Mouse (Mus musculus) bone marrow, adult 2 months (tissue): Measurements from ENCODE around the gene Pkd1. TPM values are rescaled to one million over a fixed set of nuclear protein-coding genes. Genes with fewer than 3 reads are reported as not detected.

Experiments used
- H3K27ac ChIP-seq: fragments of 200-500 bp; 2 replicates; pipeline ENCODE4 v1.5.1; 2012; ENCODE audit warnings: low read depth, mild to moderate bottlenecking, control low read depth, inconsistent platforms, low read length; ENCODE audit not compliant: control insufficient read depth, poor library complexity, insufficient read depth
- H3K4me1 ChIP-seq: fragments of 200-500 bp; 2 replicates; pipeline ENCODE4 v1.6.1; 2011; ENCODE audit warnings: low read length; ENCODE audit not compliant: control insufficient read depth, insufficient read depth
- H3K4me3 ChIP-seq: fragments of 200-500 bp; replicated peaks from 2 replicates; pipeline ENCODE3; 2011; ENCODE audit warnings: mild to moderate bottlenecking, low read depth, low read length, control low read depth; ENCODE audit not compliant: control insufficient read depth
- CTCF ChIP-seq: fragments of 200-500 bp; IDR thresholded peaks from 2 replicates; pipeline ENCODE4 v1.5.1; 2011; ENCODE audit warnings: low read length, control low read depth; ENCODE audit not compliant: control insufficient read depth, insufficient read depth
- POLR2A ChIP-seq: fragments of 200-500 bp; IDR thresholded peaks from 2 replicates; pipeline ENCODE4 v1.6.1; 2011; ENCODE audit warnings: low read depth, mild to moderate bottlenecking, control low read depth, low read length, borderline replicate concordance; ENCODE audit not compliant: control insufficient read depth
- WGBS: fragments of 180-500 bp; shearing (Covaris S2); methylation state at CpG from one replicate; pipeline ENCODE4 v1.1.7; 2018; 5-methylcytosine and 5-hydroxymethylcytosine counted together
- polyA plus RNA-seq: library from polyadenylated mRNA; stranded (reverse); fragments of >200 nt; gene quantifications from 2 replicates; pipeline ENCODE4 v1.2.4, GENCODE M21; 2011; ENCODE audit warnings: low replicate concordance; ENCODE audit not compliant: missing spikeins, insufficient read depth, insufficient read length

The Pkd1 gene
- polyA plus RNA-seq, 1 experiment: 17.9 TPM

DNA sequence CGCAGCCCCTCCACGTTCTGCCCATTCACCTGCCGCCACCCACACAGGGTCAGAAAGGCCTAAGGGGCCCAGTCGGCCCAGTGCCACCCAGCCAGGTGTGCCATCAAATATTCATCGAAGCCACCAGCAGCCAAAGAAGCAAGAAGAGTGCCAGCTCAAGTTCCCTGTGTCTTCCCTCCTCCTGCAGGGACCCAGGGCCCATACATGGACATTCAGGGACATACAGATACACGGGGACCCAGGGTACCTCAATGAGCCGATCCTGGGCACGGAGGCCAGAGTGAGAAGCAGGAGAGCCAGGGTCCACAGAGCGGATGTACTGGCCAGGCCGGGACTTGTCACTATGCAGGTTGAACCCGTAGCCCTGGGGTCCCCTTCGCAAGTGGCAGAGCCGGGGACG lies 92.3 kb downstream of the Pkd1 start:
- Histone ChIP-seq H3K4me1 (no peaks in the 10 kb centered on the region), H3K27ac (no peak overlapping the region), H3K4me3 (no peak overlapping the region)
- WGBS: 90% methylated on average over 14 of the region's 14 CpGs
- no peak for TF ChIP-seq CTCF
- no peak for TF ChIP-seq POLR2A

DNA sequence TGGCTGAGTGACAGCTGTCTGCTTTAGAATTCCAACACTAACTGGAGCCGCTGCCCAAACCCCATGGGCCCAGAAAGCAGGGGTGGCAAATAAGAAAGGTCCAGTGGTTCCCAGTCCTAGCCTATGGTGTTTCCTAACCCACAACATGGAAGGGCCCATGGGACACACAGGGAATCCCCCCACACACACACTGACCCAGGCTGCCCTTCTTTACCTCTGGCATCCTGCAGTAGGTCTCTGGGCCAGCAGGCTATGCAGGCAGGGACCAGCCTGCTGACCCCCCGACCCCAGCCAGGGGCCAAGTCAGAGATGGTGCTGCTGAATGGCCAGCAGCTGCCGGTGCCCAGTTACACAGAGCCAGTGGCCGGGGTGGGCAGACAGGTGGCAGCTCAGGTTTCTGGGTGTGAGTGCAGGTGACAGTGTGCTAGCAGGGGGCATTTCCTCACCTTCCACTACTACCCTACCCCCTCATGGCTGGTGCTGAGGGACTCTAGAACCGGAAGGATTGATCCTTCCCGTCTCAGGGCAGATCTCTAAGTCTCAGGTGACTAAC lies 93.2 kb downstream of the Pkd1 start:
- Histone ChIP-seq H3K4me1 (no peaks in the 10 kb centered on the region), H3K27ac (no peak overlapping the region), H3K4me3 (no peak overlapping the region)
- WGBS: 88% methylated on average over 6 of the region's 6 CpGs
- no peak for TF ChIP-seq CTCF
- TF ChIP-seq POLR2A: no peak

DNA sequence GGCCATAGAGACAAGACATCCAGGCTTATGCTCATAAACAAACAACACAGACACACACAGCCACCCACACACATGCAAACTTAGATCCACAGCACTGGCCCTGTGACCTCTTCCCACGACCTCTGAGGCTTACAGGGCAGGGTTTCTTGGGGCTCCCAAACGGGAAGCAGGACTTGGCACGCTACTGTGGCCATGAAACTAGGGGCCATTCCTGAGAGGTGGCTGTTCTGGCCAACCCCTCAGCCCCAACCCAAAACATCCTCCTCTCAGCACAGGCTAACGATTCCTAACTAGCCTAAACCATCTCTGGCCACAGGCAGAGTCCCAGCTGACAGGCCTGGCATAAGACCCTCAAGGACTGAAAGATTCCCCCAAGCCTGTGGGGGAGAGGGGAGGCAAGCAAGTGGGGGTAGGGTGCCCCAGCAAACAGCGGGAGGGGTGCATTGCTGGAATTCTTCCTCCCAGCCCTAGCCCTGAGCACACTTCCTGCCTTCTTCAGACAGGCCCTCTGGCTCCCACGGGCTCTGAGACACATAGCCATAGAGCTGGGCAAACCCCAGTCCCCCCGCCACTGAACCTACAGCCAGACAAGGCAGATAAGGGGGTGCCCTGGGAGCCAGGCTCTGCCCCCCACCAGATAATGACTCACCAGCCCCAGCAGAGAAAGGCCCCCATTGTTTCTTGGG lies 94.5 kb downstream of the Pkd1 start:
- H3K27ac ChIP-seq: no peak overlapping the region
- no peak for TF ChIP-seq POLR2A
- no peak for TF ChIP-seq CTCF
- H3K4me1 ChIP-seq: no peaks in the 10 kb centered on the region; the same call in 1 of the 2 replicates
- 64% methylated on average over 7 of the region's 7 CpGs for WGBS
- no peak overlapping the region for H3K4me3 ChIP-seq

- Histone ChIP-seq H3K4me3 (no peak overlapping the region), H3K4me1 (no peaks in the 10 kb centered on the region; the same call in 1 of the 2 replicates), H3K27ac (no peak overlapping the region; the same call in 1 of the 2 replicates)
- no peak for TF ChIP-seq POLR2A
- TF ChIP-seq CTCF: no peak
- WGBS: 63% methylated on average over 9 of the region's 9 CpGs
Observed at GRCm38 (mm10) chr17:24644875-24645721, 95.5 kb downstream of the Pkd1 start.

- Histone ChIP-seq H3K4me1 (no peaks in the 10 kb centered on the region; the same call in 1 of the 2 replicates), H3K4me3 (no peak overlapping the region), H3K27ac (no peak overlapping the region)
- WGBS: 73% methylated on average over 3 of the region's 3 CpGs
- TF ChIP-seq CTCF: no peak
- no peak for TF ChIP-seq POLR2A
Observed at GRCm38 (mm10) chr17:24645916-24646315, 96.3 kb downstream of the Pkd1 start.

Other genes with a start within 250 kb of the Pkd1 start
- gene Abca17, start 198.8 kb upstream of the Pkd1 start, polyA plus RNA-seq: not detected in 2 replicates
- gene Abca3, start 197.9 kb upstream of the Pkd1 start, polyA plus RNA-seq: 18.6 and 36.5 TPM in 2 replicates
- gene Rnps1, start 135.3 kb upstream of the Pkd1 start, polyA plus RNA-seq: 53.5 and 73.6 TPM in 2 replicates
- 10.7 and 11.8 TPM in 2 replicates for gene Eci1, start 123.2 kb upstream of the Pkd1 start, polyA plus RNA-seq
- 5.0 and 21.3 TPM in 2 replicates for gene Dnase1l2, start 106.7 kb upstream of the Pkd1 start, polyA plus RNA-seq
- gene E4f1, start 79.5 kb upstream of the Pkd1 start, polyA plus RNA-seq: 34.5 and 70.1 TPM in 2 replicates
- gene Pgp, start 79.4 kb upstream of the Pkd1 start, polyA plus RNA-seq: 33.0 and 34.7 TPM in 2 replicates
- 3.3 TPM in 1 of 2 replicates, not detected in the other for gene Bricd5, start 76.0 kb upstream of the Pkd1 start, polyA plus RNA-seq
- gene Mlst8, start 70.8 kb upstream of the Pkd1 start, polyA plus RNA-seq: 9.8 and 22.9 TPM in 2 replicates
- gene Caskin1, start 61.2 kb upstream of the Pkd1 start, polyA plus RNA-seq: not detected in 2 replicates
- gene Traf7, start 21.9 kb upstream of the Pkd1 start, polyA plus RNA-seq: 79.2 and 108 TPM in 2 replicates
- not detected in 2 replicates for gene Rab26, start 15.6 kb upstream of the Pkd1 start, polyA plus RNA-seq
- gene Tsc2, start 82.8 kb downstream of the Pkd1 start, polyA plus RNA-seq: 38.1 and 92.1 TPM in 2 replicates
- gene Nthl1, start 82.8 kb downstream of the Pkd1 start, polyA plus RNA-seq: 4.6 and 6.5 TPM in 2 replicates
- gene Slc9a3r2, start 100.5 kb downstream of the Pkd1 start, polyA plus RNA-seq: 5.2 and 5.9 TPM in 2 replicates
- not detected in 2 replicates for gene Npw, start 108.6 kb downstream of the Pkd1 start, polyA plus RNA-seq
- gene Zfp598, start 119.9 kb downstream of the Pkd1 start, polyA plus RNA-seq: 19.6 and 29.3 TPM in 2 replicates
- gene Syngr3, start 140.1 kb downstream of the Pkd1 start, polyA plus RNA-seq: not detected in 2 replicates
- gene Gfer, start 146.3 kb downstream of the Pkd1 start, polyA plus RNA-seq: 19.3 and 42.9 TPM in 2 replicates
- gene Noxo1, start 146.4 kb downstream of the Pkd1 start, polyA plus RNA-seq: 2.1 and 2.5 TPM in 2 replicates
- gene Tbl3, start 157.8 kb downstream of the Pkd1 start, polyA plus RNA-seq: 19.4 and 28.1 TPM in 2 replicates
- not detected in 2 replicates for gene Rnf151, start 168.2 kb downstream of the Pkd1 start, polyA plus RNA-seq
- 828 and 1,146 TPM in 2 replicates for gene Rps2, start 168.3 kb downstream of the Pkd1 start, polyA plus RNA-seq
- gene Ndufb10, start 174.6 kb downstream of the Pkd1 start, polyA plus RNA-seq: 150 and 172 TPM in 2 replicates
- 2.5 TPM in 1 of 2 replicates, not detected in the other for gene Rpl3l, start 178.0 kb downstream of the Pkd1 start, polyA plus RNA-seq
- gene Msrb1, start 186.8 kb downstream of the Pkd1 start, polyA plus RNA-seq: 106 and 309 TPM in 2 replicates
- gene Hs3st6, start 203.2 kb downstream of the Pkd1 start, polyA plus RNA-seq: 2.2 TPM in 1 of 2 replicates, not detected in the other